Mouse (Mus musculus): ENCODE results near the gene Klf16.

- TF ChIP-seq CTCF (IDR thresholded peaks at IDR 0.05; ENCODE audit: extremely low read depth, insufficient read length, insufficient replicate concordance, low read depth, low read length) = peak; percentile 96
- no peak for TF ChIP-seq POLR2A (IDR thresholded peaks at IDR 0.05; ENCODE audit: low read depth, low read length)
Measured at GRCm38 (mm10) chr10:80566375-80567092, 10.6 kb downstream of the Klf16 start.

Data from small intestine, adult 2 months (tissue).